Mouse (Mus musculus) c-Kit-positive CD71-negative TER-119-negative erythroid progenitor cells, embryonic 14.5 days (primary cell): ENCODE data around the gene Hsdl2.

Experiments
- DNase-seq: peaks from one replicate; pipeline ENCODE4 v3.0.0-alpha.2; 2013; ENCODE audit warnings: low read depth

The Hsdl2 gene

DNA sequence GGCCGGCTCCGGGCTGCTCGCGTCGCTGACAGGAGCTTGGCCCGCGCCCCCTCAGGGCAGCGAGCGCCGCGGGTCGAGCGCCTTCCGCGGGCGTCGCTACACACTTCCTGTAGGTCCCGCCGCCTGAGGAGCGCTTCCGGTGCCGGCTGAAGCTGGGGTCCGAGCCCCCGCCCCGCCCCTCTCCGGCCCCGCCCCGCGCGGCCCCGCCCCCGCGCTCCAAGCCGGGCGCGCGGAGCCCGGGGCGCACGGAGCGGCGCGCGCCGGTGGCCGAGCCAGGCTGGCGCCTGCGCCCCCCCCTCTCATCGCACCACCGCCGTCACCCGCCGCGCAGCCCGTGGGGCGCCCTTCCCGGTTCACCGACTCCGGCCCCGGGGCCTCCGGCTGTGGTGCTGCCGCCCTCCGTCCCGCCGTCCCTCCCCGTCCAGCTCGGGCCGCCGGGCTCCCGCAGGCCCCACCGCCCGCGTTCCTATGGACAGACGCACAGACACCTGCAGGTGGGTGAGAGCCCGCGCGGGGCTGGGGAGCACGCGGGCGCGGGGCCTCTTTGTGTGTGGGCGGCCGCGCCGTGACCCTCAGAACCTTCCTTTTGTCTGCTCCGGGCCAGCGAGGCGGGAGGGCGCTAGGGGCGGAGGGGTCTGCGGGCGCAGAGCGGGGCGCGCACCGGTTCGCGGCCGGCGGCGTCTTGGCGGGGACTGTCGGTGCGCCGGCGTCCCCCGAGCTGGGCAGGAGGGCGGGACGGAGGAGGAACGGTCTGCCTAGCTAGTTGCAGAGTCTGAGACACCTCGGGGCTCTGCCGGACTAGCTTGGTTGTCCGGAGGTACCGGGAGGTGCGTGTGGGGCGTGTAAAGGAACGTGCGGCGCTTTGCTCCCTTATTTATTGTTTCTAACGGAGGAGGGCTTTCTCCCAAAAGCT is 44.9 kb downstream of the Hsdl2 start, which contains the start of gene E130308A19Rik:
E130308A19Rik (plus strand) TSS at position 214 of the 913 bp plus-strand sequence.
- peak; percentile 64 for DNase-seq

DNA sequence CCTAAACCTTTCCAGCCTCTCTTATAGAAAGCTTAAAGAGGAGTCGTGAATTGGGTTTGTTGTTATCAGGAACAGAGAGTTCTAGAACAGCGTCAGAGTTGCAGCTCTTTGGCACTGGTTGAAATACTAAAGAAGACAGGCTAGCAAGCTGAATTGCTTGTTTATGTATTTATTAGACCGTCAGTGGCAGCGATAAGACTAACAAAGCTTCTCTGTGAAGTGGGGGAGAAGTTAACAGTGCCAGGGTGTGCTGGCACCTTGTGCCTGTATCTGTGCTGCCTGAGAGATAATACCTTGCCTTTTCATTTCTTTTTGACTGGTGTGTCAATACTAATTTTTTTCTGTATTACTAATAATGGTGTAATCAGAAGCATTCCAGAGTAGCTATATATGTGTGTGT is 46.9 kb downstream of the Hsdl2 start:
- DNase-seq, result no peak

DNA sequence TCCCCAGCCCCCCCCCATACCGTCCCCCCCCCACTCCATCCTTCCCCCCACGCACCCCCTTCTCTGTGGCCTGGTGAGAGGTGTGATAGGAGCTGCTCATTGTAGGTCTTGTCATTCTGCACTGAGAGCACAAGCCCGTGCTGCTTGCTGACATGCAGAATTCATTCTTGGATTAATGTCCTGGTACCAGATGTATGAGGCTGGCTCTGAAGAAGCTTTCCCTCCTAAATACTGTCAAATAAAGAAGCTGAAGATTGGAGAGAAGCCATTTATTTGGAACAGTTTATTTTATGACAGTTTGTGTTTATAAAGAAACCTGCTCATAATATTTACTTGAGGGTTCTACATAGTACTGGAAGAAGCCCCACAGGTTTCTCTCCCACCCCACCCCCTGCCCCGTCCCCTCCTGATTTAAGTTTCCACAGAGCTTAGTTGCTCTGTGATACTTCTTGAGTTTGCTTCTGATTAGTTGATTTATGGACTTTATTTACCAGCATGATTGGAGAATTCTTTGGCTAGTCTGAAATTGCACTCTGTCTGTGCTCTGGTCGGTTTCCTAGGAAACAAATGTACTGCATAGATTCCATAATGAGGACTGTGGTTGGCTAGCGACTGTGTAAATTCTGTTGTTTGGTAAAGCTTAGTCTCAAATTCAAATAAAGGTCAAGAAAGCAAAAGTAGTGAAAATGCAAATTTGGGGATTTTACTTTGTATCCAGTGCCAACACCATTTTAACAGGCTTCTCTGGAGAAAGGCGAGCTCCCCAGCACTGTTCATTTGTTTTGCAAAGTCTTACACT is 47.9 kb downstream of the Hsdl2 start:
- no peak for DNase-seq

DNA sequence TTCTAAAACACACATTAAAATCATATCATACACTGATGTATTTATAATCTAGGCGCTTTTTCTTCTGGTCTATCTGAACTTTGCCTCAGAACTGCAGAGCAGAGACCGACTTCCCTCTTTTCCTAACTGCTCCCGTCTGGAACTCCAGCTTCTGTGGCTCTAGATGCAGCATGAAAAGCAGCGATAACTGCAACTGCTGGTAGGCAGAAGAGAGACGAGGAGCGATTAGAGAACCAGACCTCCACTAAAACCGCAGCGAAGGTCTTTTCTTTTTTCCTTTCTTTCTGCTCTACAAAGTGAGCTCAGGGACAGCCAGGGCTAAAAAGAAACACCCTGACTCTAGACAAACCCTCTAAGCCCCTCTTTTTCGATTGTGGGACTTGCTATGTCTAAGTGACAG is 48.8 kb downstream of the Hsdl2 start:
- DNase-seq, result no peak

DNA sequence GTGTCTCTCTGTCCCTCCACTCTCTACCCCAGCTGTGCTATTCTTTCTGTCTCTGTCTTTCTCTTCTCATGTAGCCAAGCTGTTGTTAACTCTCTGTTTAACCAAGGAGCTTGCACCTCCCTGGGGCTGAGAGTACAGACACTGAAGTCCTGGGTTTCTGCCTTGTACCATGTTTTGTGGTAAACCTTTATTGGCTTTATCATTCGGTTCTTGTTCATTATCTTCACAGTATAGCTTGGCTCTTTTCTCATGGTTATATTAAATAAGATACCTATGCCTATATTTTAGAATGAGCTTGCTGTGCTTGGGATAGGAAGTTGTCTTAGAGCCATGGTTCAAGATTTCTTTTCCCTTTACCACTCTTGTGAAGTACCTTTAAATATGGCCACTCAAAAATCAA is 53.2 kb downstream of the Hsdl2 start:
- DNase-seq, result no peak

DNA sequence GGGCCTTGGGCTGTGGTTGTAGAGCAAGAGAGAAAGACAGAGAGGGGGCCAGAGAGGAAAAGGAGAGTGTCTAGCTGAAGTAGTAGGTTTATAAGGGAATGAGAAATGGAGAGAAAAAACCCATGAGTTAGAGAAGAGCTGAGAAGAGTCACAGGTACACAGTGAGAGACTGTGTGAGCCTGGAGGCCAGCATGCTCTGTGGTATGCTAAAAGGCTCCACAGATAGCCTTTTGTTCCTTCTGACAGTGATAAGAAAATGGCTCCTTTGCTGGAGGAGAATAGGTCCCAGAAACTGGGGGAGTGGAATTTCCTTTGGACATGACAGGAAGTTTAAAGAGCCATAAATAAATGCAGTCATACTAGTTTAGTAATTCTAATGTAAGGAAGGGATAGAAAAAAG is 57.8 kb downstream of the Hsdl2 start:
- DNase-seq, result no peak

DNA sequence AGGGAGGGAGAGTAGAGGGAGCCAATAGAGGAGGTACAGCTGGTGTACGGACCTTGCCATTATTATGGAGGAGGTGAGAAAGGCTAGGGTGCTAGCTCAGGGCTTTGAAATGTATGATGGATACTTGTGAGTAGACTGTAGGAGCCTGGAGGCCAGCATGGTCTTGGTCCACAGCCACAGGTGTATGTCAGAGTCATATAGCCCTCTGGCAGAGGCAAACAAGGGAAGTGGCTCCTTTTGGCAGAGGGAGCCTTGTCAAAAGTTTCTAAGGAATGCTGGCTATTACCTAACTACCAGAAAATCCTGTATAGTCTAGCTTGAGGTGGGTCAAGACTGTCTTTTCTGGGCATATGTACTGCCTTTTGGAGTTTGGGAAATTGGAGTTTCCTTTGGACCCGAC is 59.4 kb downstream of the Hsdl2 start:
- DNase-seq, result no peak

DNA sequence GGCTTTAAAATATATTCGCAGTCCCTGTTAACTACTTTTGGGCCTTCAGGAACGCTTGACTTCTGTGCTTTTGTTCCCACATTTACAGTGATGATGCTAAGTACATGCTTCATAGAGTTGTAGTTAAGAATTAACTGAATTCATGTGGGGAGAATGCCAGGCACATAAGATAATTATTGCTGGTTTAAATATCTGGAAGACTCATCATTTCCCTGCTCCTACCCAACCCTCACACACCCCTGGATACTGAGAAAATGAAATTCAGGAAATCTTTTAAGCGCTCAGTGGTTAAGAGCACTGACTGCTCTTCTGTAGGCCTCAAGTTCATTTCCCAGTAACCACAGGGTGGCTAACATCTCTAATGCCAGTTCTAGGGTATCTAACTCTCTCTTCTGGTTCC is 60.7 kb downstream of the Hsdl2 start:
- DNase-seq, result no peak

DNA sequence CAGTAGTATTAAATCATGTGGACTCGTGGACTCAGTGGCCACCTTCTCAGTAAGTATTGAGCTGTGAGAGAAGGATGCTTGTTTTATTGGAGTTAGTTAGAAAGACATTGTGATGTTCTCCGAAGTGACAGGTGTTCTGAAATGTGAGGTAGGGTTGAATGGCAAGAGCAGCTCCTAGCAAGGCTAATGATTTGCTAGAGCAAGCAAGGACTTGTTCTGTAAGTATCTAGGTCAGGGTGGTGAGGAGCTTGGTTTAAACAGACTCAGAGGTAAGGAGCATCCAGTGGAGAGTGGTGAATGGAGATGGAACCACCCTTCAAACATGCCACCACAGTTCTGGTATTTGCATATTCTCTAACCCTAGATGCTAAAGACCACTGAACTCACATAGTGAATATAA is 61.3 kb downstream of the Hsdl2 start:
- no peak for DNase-seq

DNA sequence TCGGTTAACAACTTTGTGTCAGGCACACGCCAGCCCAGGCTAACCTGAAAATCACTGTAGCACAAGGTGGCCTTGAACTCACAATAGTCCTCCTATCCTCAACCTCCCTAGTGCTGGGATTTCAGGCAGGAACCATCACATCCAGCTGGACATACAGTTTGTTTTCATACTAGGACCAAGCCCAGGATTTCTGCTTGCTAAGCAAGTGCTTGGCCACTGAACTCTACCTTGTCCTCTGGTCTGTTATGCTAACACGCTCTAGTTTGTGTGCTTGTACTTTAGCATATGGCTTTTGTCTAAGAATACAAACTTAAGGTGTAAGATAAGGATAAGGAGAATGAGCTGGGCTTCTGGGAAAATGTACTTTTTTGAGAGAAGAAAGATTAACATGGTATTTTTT is 63.1 kb downstream of the Hsdl2 start:
- DNase-seq, result no peak

DNA sequence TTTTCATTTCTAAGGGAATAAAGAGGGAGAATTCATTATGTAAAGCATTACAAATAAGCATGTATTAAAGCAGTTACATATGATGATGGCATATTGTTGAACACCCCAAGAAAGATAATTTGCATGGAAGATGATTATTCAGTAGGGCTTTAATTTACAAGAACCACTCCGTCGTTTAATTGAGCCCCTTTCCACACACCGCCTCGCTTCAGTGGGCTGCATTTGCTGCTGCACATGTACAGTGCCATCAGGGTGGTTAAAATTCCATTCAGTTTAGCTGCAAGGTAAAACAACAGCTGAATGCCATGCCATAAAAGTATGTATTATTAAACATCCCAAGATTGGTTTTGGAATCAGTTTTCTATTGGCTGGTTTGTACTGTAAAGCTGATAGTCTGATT is 63.6 kb downstream of the Hsdl2 start:
- no peak for DNase-seq

DNA sequence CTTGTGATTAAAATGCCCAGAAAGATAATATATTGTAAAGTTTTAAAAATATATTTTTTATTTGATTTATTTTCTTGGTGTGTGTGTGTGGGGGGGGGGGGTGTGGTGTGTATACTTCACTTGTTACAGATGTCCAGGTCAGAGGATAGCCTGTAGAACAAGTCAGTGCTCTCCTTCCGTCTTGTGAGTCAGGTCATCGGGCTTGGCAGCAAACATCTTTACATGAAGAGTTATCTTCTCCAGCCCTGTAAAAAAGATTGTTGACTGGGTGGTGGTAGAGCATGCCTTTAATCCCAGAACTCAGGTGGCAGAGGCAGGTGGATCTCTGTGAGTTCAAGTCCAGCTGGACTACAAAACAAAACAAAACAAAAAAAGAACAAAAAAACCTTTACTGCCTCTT is 64.2 kb downstream of the Hsdl2 start:
- DNase-seq, result no peak

DNA sequence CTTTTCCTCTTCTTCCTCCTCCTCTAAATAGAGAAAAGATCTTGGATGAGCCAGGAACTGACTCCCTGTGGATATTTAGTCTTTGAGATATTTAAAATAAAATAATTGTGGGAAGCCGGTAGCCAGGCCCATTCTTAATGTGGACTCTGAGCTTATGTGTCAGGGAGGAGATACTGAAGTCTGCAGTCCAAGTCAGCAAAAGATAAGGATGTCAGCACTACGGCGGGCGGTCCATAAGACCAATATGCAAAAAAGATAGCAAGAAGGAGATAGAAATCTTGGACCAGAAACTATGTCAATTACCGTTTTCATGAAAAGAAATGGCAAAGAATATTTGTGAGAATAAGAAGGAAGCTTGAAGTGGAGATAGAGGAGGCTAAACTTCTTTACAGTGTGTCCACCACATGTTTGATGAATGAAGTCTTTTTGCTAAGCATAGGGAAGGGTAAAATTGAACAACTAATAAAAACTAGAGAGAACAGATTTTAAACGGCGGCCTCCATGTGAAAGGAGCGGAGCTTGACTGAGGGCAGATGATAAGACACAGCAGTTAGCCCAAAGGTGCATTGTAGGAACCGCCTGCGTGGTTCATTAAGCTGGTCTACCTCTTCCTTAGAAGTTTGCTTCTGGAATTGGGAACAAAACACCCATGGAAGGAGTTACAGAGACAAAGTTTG is 64.8 kb downstream of the Hsdl2 start:
- DNase-seq, result no peak

DNA sequence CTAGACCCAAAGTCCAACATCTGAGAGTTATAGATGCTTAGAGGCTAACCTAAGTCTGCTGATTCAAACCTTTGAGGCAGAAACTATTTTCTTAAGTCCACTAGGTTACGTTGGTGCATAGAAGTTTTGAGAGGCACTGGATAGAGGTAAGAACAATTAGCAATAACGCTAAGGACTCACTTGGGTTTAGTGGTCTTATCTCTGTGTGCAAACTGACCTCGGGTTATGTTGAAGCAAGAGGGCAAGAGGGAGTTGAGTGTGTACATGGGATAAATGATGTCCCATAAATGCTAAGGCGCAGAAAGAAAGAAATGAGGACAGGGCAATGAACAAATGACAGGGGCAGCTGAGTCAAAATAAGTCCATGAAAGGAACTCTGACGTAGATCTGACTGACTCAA is 67.8 kb downstream of the Hsdl2 start:
- DNase-seq, result no peak

DNA sequence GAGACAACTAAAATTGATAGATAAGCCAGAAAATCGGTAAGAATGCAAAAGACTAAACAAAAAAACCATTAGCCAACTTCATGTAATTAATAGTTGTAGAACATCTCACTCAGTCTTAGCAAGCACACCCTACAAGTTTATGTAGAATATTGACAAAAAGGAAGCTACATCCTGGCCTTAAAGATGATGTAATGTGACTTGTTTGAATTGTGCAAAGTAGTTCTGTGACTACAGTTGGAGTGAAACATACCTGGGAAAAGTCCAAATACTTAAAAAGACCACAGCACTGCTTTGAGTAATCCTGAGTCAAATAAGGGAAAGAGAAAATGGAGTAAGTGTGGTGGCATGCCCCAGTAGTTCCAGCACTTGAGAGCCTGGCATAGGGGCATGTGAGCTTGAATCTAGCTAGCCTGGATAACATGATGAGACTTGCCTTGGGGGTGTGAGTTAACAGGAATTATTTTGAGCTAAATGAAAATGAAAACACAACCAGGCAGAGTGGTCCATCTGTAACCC is 70.9 kb downstream of the Hsdl2 start:
- no peak for DNase-seq

DNA sequence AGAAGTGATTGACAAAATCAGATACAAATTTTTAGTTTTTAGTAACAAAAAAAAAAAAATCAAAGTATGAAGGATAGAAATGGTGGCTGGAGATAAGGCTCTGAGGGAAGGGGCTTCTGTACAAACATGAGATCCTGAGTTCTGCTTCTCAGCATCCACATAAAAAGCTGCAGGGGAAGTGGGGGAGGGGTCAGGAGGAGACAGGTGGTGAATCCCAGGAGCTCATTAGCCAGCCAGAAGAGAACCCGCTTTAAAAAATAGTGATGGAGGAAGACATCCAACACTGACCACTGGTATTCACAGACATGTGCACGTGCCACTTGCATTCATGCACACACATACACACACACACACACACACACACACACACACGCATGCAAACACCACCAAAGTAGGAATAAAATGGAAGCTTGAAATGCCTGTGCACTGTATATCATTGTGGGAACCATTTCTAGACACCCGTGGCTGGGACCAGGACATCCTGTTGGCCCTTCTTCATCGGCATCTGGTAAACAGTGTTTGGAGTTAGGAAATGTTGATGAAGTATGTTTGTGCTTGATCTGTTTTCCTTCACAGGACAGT is 74.8 kb downstream of the Hsdl2 start:
- DNase-seq, result no peak

DNA sequence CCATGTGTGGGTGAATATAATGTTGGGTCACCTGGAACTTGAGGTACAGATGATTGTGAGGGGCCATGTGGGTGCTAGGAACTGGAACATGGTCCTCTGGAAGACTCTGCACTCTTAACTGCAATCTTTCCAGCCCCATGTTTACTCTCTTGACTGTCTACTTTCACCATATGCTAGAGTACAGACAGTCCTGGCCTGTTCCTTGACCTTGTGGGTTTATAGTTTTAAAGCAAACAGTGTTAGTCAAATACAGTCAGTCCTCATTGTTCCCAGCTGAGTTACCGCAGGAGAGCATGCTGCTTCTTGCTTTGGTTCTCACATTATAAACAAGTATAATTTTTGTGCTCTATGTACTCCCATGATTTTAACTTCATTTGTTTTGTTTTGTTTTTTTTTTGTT is 80.8 kb downstream of the Hsdl2 start:
- no peak for DNase-seq

DNA sequence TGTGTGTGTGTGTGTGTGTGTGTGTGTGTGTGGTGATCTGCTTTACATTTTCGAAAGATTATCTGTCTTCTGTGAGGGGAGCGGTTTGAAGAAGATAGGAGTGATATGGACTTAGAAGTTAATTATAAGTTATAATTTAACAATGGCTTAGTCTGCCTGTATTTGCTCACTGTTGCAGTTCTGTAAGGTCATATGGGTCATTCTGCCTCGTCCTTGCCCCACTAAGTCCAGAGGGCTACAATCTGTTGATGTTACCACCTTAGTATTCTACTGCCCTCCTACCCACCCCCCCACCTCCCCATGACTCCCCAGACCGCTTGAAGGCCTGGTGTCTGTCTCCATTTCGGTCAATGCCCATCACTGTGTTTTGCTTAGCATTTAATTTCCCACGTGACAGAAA is 82.1 kb downstream of the Hsdl2 start:
- DNase-seq, result no peak

DNA sequence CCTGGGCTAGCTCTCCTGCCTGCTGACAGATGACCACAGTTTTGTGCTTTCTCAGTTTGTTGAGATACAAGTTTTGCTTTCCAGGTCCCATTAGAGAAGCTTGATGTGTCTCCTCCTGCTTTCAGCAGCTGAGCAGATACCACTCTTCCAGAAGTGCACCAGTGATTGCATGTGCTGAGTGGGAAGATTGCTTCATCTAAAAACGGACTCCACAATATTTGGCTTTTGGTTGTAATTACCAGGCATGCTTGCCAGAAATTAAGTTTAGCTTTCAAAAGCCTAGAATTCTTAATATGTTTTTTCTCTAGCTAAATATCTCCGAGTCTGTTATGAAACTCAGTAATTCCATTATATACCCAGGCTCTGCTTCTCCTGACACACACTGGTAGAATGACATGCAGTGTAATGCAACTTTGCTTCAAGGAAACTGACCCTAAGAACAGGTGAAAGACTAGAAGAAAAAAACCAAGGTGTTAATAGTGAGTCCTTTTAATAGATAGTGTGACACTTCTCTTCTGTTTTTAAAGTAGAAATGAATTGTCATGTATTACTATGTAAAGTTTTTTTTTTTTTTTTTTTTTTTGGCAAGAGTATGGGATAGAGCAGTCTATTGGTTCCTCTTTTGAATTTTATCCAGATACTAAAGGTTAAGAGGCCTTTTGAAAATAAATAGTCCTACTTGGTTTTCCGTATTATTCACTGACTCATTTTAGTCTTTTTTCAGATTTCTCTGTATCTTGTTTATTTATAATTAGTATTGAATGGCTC is 85.4 kb downstream of the Hsdl2 start:
- no peak for DNase-seq

DNA sequence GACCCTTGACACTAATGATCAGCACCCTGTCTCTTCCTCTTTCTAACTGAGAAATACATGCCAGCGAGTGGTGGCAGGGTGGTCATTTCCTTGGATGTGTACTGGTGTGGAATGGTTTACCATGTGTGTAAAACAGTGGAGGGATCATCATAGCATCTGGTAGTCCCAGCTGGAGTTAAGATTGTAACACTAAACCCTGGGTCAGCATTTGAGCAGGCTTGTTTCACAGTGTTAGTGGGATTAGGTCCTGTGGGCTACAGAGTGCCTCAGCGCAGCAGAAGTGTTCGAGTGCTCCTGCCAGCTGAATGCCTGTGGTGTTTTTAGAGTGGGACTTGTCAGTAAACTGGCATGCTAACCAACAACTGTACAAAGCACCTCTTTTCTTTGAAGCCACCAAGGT is 86.7 kb downstream of the Hsdl2 start:
- DNase-seq, result no peak
